Mouse (Mus musculus) hindbrain, postnatal 0 days (tissue): ENCODE results near the gene Olfr1053. TPM values are rescaled to one million over a fixed set of nuclear protein-coding genes. Genes with fewer than 3 reads are reported as not detected.
"Not testable (repeated sequence)": the region's sequence is repeated elsewhere in the genome, so short reads cannot be mapped to it uniquely, and the experiment has no call there.

ENCODE experiments used
- ATAC-seq: fragments of 200-750 bp; cut with Nextera tagmentation; 2 replicates; pipeline ENCODE4 v1.8.0; 2017; ENCODE audit warnings: mild to moderate bottlenecking, moderate TSS enrichment, moderate library complexity
- DNase-seq: peaks from one replicate; pipeline ENCODE4 v3.0.0-alpha.2; 2015; ENCODE audit warnings: low spot score
- H3K27ac ChIP-seq: fragments of 300-500 bp; sonication (generic); 2 replicates; pipeline ENCODE4 v1.5.1; 2014; ENCODE audit warnings: mild to moderate bottlenecking
- H3K27me3 ChIP-seq: fragments of 300-500 bp; sonication (generic); 2 replicates; pipeline ENCODE4 v1.6.1; 2014; ENCODE audit warnings: low read length, mixed read lengths; ENCODE audit not compliant: insufficient read depth
- H3K36me3 ChIP-seq: fragments of 300-500 bp; sonication (generic); 2 replicates; pipeline ENCODE4 v1.6.1; 2014; ENCODE audit warnings: low read length, mixed read lengths; ENCODE audit not compliant: insufficient read depth
- H3K4me1 ChIP-seq: fragments of 300-500 bp; sonication (generic); 2 replicates; pipeline ENCODE4 v1.6.1; 2014; ENCODE audit warnings: antibody characterized with exemption, low read length, mixed read lengths; ENCODE audit not compliant: insufficient read depth
- H3K4me2 ChIP-seq: fragments of 300-500 bp; sonication (generic); 2 replicates; pipeline ENCODE4 v1.6.1; 2014; ENCODE audit warnings: low read depth, mild to moderate bottlenecking, low read length, moderate library complexity, mixed read lengths
- H3K4me3 ChIP-seq: fragments of 300-500 bp; sonication (generic); 2 replicates; pipeline ENCODE4 v1.5.1; 2014; ENCODE audit warnings: low read length
- H3K9ac ChIP-seq: fragments of 300-500 bp; sonication (generic); replicated peaks from 2 replicates; pipeline ENCODE4 v1.6.1; 2014; ENCODE audit warnings: mild to moderate bottlenecking, low read length, moderate library complexity, mixed read lengths
- H3K9me3 ChIP-seq: fragments of 300-500 bp; sonication (generic); 2 replicates; pipeline ENCODE4 v1.6.1; 2016; ENCODE audit warnings: low read length, mixed read lengths
- CTCF ChIP-seq: IDR thresholded peaks from 2 replicates; pipeline ENCODE4 v1.5.1; 2016; ENCODE audit warnings: antibody characterized with exemption, control low read depth, low read depth
- WGBS: fragments of 180-500 bp; shearing (Covaris S2); extraction: QIAGEN DNeasy Blood & Tissue Kit; methylation state at CpG from one replicate; pipeline ENCODE4 v1.1.7; 2014; 5-methylcytosine and 5-hydroxymethylcytosine counted together
- polyA plus RNA-seq: library from polyadenylated mRNA; unstranded; fragments of >200 nt; fragmentation: Nextera tagmentation; extraction: Ambion mirVana; gene quantifications from 2 replicates; pipeline ENCODE4 v1.2.1, GENCODE M21; 2015
- total RNA-seq: library from RNA; depleted of rRNA; stranded (reverse); fragments of >200 nt; gene quantifications from 2 replicates; pipeline ENCODE4 v1.2.3, GENCODE M21; 2014; rRNA removed

Gene Olfr1053
- total RNA-seq (not detected in 2 replicates), polyA plus RNA-seq (not detected in 2 replicates)

DNA sequence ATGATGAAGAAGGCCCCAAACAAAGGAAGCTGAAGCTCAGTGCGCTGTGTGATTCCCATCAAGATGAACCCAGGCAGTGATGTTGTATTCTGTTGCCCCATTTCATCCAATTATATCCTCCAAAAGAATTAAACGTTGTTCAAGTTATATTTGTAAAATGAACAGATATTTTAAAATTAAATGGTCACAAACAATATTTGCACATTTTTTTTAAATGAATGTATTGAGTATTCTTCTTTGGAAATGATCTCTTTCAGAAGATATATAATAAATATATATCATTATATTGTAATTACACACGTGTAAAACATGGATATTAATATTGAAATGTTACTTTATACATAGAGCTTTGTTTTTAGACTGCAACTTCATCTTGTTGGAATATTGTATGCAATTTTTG is at the start of gene Olfr1053:
TSS of gene Olfr1053 (minus strand) at position 101 of the 400 bp plus-strand sequence.
- no peak for DNase-seq
- no peaks in the 10 kb centered on the region for H3K4me1 ChIP-seq
- no peak within 1 kb of the TSS for H3K4me2 ChIP-seq
- 68% methylated on average over 3 of the region's 3 CpGs for WGBS
- H3K27me3 ChIP-seq: no peaks in the 10 kb centered on the region
- TF ChIP-seq CTCF: no peak
- H3K27ac ChIP-seq: no peak within 1 kb of the TSS
- ATAC-seq: no peak
- no peak within 1 kb of the TSS for H3K9ac ChIP-seq
- H3K9me3 ChIP-seq: no peaks in the 10 kb centered on the region
- no peaks in the 10 kb centered on the region for H3K36me3 ChIP-seq
- H3K4me3 ChIP-seq: no peak within 1 kb of the TSS

DNA sequence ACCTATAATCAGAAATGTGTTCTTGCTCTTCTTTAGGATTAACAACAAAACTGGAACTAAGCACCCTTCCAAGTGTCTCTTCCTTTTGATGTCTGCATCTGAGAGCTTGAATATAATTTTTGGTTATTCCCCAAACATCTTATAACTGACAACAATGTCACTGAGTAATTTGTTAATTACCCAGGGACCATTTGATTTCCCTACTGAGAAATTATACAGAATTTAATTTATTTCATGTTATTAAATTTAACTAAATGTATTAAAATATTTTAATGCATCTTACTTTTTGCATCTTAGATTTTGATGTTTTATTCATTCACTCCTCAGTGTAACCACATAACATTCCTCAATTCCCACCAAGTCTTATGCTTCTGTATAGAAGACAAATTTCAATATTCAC is 47.3 kb upstream of the Olfr1053 start, which contains the start of gene Olfr1056:
TSS of gene Olfr1056 (minus strand) at position 101 of the 400 bp plus-strand sequence.
- no peak for TF ChIP-seq CTCF
- H3K27ac ChIP-seq: no peak within 1 kb of the TSS
- H3K9me3 ChIP-seq: no peaks in the 10 kb centered on the region
- no peaks in the 10 kb centered on the region for H3K4me1 ChIP-seq
- no peaks in the 10 kb centered on the region for H3K27me3 ChIP-seq
- ATAC-seq (no peak), DNase-seq (no peak)
- no peak within 1 kb of the TSS for H3K9ac ChIP-seq
- no peak within 1 kb of the TSS for H3K4me2 ChIP-seq
- H3K36me3 ChIP-seq: no peaks in the 10 kb centered on the region
- H3K4me3 ChIP-seq: no peak within 1 kb of the TSS

DNA sequence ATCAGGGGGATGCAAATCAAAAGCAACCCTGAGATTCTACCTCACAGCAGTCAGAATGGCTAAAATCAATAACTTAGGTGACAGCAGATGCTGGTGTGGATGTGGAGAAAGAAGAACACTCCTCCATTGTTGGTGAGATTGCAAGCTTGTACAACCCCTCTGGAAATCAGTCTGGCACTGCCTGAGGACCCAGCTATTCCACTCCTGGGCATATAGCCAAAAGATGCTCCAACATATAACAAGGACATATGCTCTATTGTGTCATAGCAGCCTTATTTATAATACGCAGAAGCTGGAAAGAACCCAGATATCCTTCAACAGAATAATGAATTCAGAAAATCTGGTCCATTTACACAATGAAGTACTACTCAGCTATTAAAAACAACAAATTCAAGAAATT is 36.7 kb upstream of the Olfr1053 start:
- not testable (repeated sequence) for H3K9ac ChIP-seq, H3K4me1 ChIP-seq, ATAC-seq, H3K36me3 ChIP-seq, H3K27me3 ChIP-seq, H3K9me3 ChIP-seq, H3K4me3 ChIP-seq, H3K27ac ChIP-seq, H3K4me2 ChIP-seq
- DNase-seq: peak; percentile 2
- 68% methylated on average over 1 of the region's 1 CpGs for WGBS

DNA sequence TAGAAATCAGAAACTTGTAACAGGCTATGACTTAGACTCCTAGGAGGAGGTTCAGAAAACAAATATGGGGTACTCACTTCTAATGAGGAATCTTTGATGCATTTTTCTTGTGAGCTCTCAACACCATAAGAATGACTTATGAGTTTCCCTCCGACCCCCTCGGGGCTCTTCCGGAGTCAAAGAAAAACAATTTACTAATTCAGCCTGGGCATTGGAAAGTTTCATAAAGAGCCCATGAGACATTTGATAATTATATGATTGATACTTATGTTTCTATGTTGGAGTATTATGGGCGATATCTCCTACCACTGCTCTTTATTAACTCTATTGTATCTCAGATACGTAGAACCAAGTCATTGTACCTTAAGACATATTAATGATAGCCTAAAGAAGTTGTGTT is 35.1 kb upstream of the Olfr1053 start, which contains the start of gene Olfr1055:
TSS of gene Olfr1055 (minus strand) at position 101 of the 400 bp plus-strand sequence.
- H3K9me3 ChIP-seq: no peaks in the 10 kb centered on the region
- no peaks in the 10 kb centered on the region for H3K27me3 ChIP-seq
- no peaks in the 10 kb centered on the region for H3K4me1 ChIP-seq
- no peak within 1 kb of the TSS for H3K27ac ChIP-seq
- ATAC-seq: no peak
- no peak for TF ChIP-seq CTCF
- DNase-seq: no peak
- H3K36me3 ChIP-seq: no peaks in the 10 kb centered on the region
- H3K4me2 ChIP-seq: no peak within 1 kb of the TSS
- 92% methylated on average over 5 of the region's 5 CpGs for WGBS
- H3K9ac ChIP-seq: no peak within 1 kb of the TSS
- no peak within 1 kb of the TSS for H3K4me3 ChIP-seq

DNA sequence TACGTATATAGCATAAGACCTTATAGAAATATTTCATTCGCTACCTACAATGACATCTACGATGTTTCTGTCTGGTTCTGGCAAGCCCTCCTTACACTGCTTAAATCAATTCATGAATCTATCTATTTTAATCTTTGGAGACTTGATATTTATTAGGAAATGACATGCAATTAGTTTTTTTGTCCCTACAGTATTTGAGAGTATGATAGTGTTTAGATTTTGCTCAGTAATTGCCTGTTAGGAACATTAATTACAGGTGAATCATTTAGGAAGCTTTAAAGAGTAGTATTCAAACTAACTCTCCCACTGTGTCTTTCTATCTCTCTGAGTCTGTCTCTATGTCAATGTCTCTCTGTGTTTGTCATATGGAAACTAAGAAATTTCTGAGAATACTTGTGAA is 20.2 kb upstream of the Olfr1053 start, which contains the start of gene Olfr1054:
TSS of gene Olfr1054 (minus strand) at position 101 of the 400 bp plus-strand sequence.
- Histone ChIP-seq H3K27ac (no peak within 1 kb of the TSS), H3K4me2 (no peak within 1 kb of the TSS), H3K27me3 (no peaks in the 10 kb centered on the region), H3K9me3 (no peaks in the 10 kb centered on the region), H3K36me3 (no peaks in the 10 kb centered on the region), H3K9ac (no peak within 1 kb of the TSS), H3K4me3 (no peak within 1 kb of the TSS), H3K4me1 (no peaks in the 10 kb centered on the region)
- TF ChIP-seq CTCF: no peak
- ATAC-seq: no peak
- WGBS: 88% methylated on average over 3 of the region's 3 CpGs
- no peak for DNase-seq

DNA sequence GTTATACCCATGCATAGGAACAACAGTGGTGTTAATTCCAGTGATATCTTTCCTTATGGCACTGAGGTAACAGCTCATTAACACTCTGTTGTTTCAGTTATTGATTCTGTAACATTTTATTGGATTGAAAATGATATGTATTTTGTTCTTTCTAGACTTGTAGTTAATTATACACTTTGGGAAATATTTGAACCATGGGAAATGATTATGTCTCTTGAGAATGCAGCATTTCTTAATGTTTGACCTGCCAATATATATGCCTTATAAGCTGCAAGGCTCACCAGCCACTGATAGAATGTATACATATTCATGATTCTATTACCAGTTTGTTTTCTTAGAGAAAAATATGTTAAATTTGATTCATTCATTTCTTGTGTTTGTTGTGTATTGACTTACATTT is 22.9 kb downstream of the Olfr1053 start, which contains the start of gene Olfr1052:
TSS of gene Olfr1052 (plus strand) at position 301 of the 400 bp plus-strand sequence.
- no peaks in the 10 kb centered on the region for H3K27me3 ChIP-seq
- no peak within 1 kb of the TSS for H3K9ac ChIP-seq
- no peak within 1 kb of the TSS for H3K27ac ChIP-seq
- H3K4me2 ChIP-seq: no peak within 1 kb of the TSS
- H3K4me3 ChIP-seq: no peak within 1 kb of the TSS
- H3K4me1 ChIP-seq: no peaks in the 10 kb centered on the region
- no peak for DNase-seq
- H3K9me3 ChIP-seq: no peaks in the 10 kb centered on the region
- no peak for TF ChIP-seq CTCF
- ATAC-seq: no peak
- no peaks in the 10 kb centered on the region for H3K36me3 ChIP-seq

DNA sequence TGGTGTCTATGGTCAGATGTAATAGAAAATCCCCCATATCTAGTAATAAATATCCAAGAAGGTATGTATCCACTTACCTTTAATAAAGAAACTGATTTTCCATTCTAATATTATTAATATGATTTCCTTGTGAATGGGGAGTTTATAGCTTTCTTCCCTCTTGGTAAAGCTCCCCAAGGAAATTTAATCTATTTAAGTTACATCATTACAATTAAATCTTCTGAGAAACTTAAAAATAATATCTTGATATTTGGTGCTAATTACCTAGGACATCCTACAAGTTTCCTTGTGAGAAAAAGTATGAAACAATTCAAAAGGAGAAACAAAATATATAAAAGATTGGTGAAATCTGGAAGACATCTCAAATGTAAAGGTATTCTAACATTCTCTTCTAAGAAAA is 36.1 kb downstream of the Olfr1053 start, which contains the start of gene Olfr1051:
TSS of gene Olfr1051 (minus strand) at position 101 of the 400 bp plus-strand sequence.
- not testable (repeated sequence) for H3K27me3 ChIP-seq, H3K4me1 ChIP-seq, H3K4me2 ChIP-seq, H3K36me3 ChIP-seq, H3K9me3 ChIP-seq, H3K27ac ChIP-seq, ATAC-seq, DNase-seq, H3K4me3 ChIP-seq, H3K9ac ChIP-seq

Other genes starting within 250 kb of the Olfr1053 start
- not detected in 2 replicates for gene Olfr1036, start 241.3 kb downstream of the Olfr1053 start, total RNA-seq
- not detected in 2 replicates for gene Olfr1036, start 241.3 kb downstream of the Olfr1053 start, polyA plus RNA-seq
- gene Olfr1037, start 227.9 kb downstream of the Olfr1053 start, total RNA-seq: not detected in 2 replicates
- not detected in 2 replicates for gene Olfr1037, start 227.9 kb downstream of the Olfr1053 start, polyA plus RNA-seq
- gene Olfr1039, start 179.4 kb downstream of the Olfr1053 start, total RNA-seq: not detected in 2 replicates
- gene Olfr1039, start 179.4 kb downstream of the Olfr1053 start, polyA plus RNA-seq: not detected in 2 replicates
- gene Olfr1040, start 168.6 kb downstream of the Olfr1053 start, total RNA-seq: not detected in 2 replicates
- not detected in 2 replicates for gene Olfr1040, start 168.6 kb downstream of the Olfr1053 start, polyA plus RNA-seq
- not detected in 2 replicates for gene Olfr1042, start 153.4 kb downstream of the Olfr1053 start, total RNA-seq
- not detected in 2 replicates for gene Olfr1042, start 153.4 kb downstream of the Olfr1053 start, polyA plus RNA-seq
- not detected in 2 replicates for gene Olfr1043, start 147.8 kb downstream of the Olfr1053 start, total RNA-seq
- gene Olfr1043, start 147.8 kb downstream of the Olfr1053 start, polyA plus RNA-seq: not detected in 2 replicates
- gene Olfr1044, start 137.5 kb downstream of the Olfr1053 start, total RNA-seq: not detected in 2 replicates
- not detected in 2 replicates for gene Olfr1044, start 137.5 kb downstream of the Olfr1053 start, polyA plus RNA-seq
- gene Olfr52, start 129.6 kb downstream of the Olfr1053 start, total RNA-seq: not detected in 2 replicates
- not detected in 2 replicates for gene Olfr52, start 129.6 kb downstream of the Olfr1053 start, polyA plus RNA-seq
- gene Olfr1045, start 112.3 kb downstream of the Olfr1053 start, total RNA-seq: not detected in 2 replicates
- not detected in 2 replicates for gene Olfr1045, start 112.3 kb downstream of the Olfr1053 start, polyA plus RNA-seq
- gene Olfr1046, start 96.0 kb downstream of the Olfr1053 start, total RNA-seq: not detected in 2 replicates
- gene Olfr1046, start 96.0 kb downstream of the Olfr1053 start, polyA plus RNA-seq: not detected in 2 replicates
- gene Olfr1047, start 83.9 kb downstream of the Olfr1053 start, total RNA-seq: not detected in 2 replicates
- gene Olfr1047, start 83.9 kb downstream of the Olfr1053 start, polyA plus RNA-seq: not detected in 2 replicates
- not detected in 2 replicates for gene Olfr1048, start 75.0 kb downstream of the Olfr1053 start, total RNA-seq
- not detected in 2 replicates for gene Olfr1048, start 75.0 kb downstream of the Olfr1053 start, polyA plus RNA-seq
- gene Olfr1049, start 57.0 kb downstream of the Olfr1053 start, total RNA-seq: not detected in 2 replicates
- gene Olfr1049, start 57.0 kb downstream of the Olfr1053 start, polyA plus RNA-seq: not detected in 2 replicates
- not detected in 2 replicates for gene Olfr1051, start 36.2 kb downstream of the Olfr1053 start, total RNA-seq
- not detected in 2 replicates for gene Olfr1051, start 36.2 kb downstream of the Olfr1053 start, polyA plus RNA-seq
- gene Olfr1052, start 22.8 kb downstream of the Olfr1053 start, total RNA-seq: 0.37 TPM in 1 of 2 replicates, not detected in the other
- not detected in 2 replicates for gene Olfr1052, start 22.8 kb downstream of the Olfr1053 start, polyA plus RNA-seq
- gene Olfr1054, start 20.1 kb upstream of the Olfr1053 start, total RNA-seq: not detected in 2 replicates
- gene Olfr1054, start 20.1 kb upstream of the Olfr1053 start, polyA plus RNA-seq: not detected in 2 replicates
- gene Olfr1055, start 35.0 kb upstream of the Olfr1053 start, total RNA-seq: not detected in 2 replicates
- gene Olfr1055, start 35.0 kb upstream of the Olfr1053 start, polyA plus RNA-seq: not detected in 2 replicates
- gene Olfr1056, start 47.2 kb upstream of the Olfr1053 start, total RNA-seq: not detected in 2 replicates
- not detected in 2 replicates for gene Olfr1056, start 47.2 kb upstream of the Olfr1053 start, polyA plus RNA-seq
- not detected in 2 replicates for gene Olfr1057, start 63.1 kb upstream of the Olfr1053 start, total RNA-seq
- not detected in 2 replicates for gene Olfr1057, start 63.1 kb upstream of the Olfr1053 start, polyA plus RNA-seq
- not detected in 2 replicates for gene Olfr1058, start 73.3 kb upstream of the Olfr1053 start, total RNA-seq
- gene Olfr1058, start 73.3 kb upstream of the Olfr1053 start, polyA plus RNA-seq: not detected in 2 replicates
- not detected in 2 replicates for gene Olfr1061, start 98.8 kb upstream of the Olfr1053 start, total RNA-seq
- not detected in 2 replicates for gene Olfr1061, start 98.8 kb upstream of the Olfr1053 start, polyA plus RNA-seq
- not detected in 2 replicates for gene Olfr1062, start 111.5 kb upstream of the Olfr1053 start, total RNA-seq
- gene Olfr1062, start 111.5 kb upstream of the Olfr1053 start, polyA plus RNA-seq: not detected in 2 replicates
- gene Olfr1065, start 135.3 kb upstream of the Olfr1053 start, total RNA-seq: not detected in 2 replicates
- gene Olfr1065, start 135.3 kb upstream of the Olfr1053 start, polyA plus RNA-seq: not detected in 2 replicates
- not detected in 2 replicates for gene Olfr1066, start 141.0 kb upstream of the Olfr1053 start, total RNA-seq
- gene Olfr1066, start 141.0 kb upstream of the Olfr1053 start, polyA plus RNA-seq: not detected in 2 replicates
- not detected in 2 replicates for gene Olfr228, start 172.1 kb upstream of the Olfr1053 start, total RNA-seq
- not detected in 2 replicates for gene Olfr228, start 172.1 kb upstream of the Olfr1053 start, polyA plus RNA-seq
- gene Olfr1076, start 193.2 kb upstream of the Olfr1053 start, total RNA-seq: not detected in 2 replicates
- not detected in 2 replicates for gene Olfr1076, start 193.2 kb upstream of the Olfr1053 start, polyA plus RNA-seq
- not detected in 2 replicates for gene Olfr1079, start 227.2 kb upstream of the Olfr1053 start, total RNA-seq
- not detected in 2 replicates for gene Olfr1079, start 227.2 kb upstream of the Olfr1053 start, polyA plus RNA-seq
- not detected in 2 replicates for gene Olfr1080, start 243.0 kb upstream of the Olfr1053 start, total RNA-seq
- gene Olfr1080, start 243.0 kb upstream of the Olfr1053 start, polyA plus RNA-seq: not detected in 2 replicates